Mouse (Mus musculus): ENCODE measurements around the gene Xlr4c. TPM values are rescaled to one million over a fixed set of nuclear protein-coding genes. Genes with fewer than 3 reads are reported as not detected.
"Not testable (repeated sequence)": the region's sequence is repeated elsewhere in the genome, so short reads cannot be mapped to it uniquely, and the experiment has no call there.

Gene Xlr4c
- total RNA-seq (2021) = not detected
- long read RNA-seq, experiment 1 = 0 reads
- long read RNA-seq, experiment 2 = 0 reads

- not testable (repeated sequence) for H3K4me3 ChIP-seq; DNase-seq (ENCODE audit: low spot score in 2 of 2)
Measured at GRCm38 (mm10) chrX:73242821-73243325, at the start of gene Xlr4c. TSS of gene Xlr4c (minus strand) at chrX:73243130.

GRCm38 (mm10) chrX:73265270-73265669, 22.3 kb upstream of the Xlr4c start, which contains the start of gene Xlr3c:
TSS of gene Xlr3c (minus strand) at chrX:73265390.
- not testable (repeated sequence) for H3K4me3 ChIP-seq; H3K27ac ChIP-seq; DNase-seq (ENCODE audit: low spot score in 2 of 2)

More at GRCm38 (mm10) chrX:73242821-73243325, at the start of gene Xlr4c:
- H3K27ac ChIP-seq = not testable (repeated sequence)

- H3K4me3 ChIP-seq; H3K27ac ChIP-seq; DNase-seq (ENCODE audit: low spot score in 2 of 2): not testable (repeated sequence)
Measured at GRCm38 (mm10) chrX:73262428-73262827, 19.5 kb upstream of the Xlr4c start.

- DNase-seq (ENCODE audit: low spot score in 2 of 2) = no peak
- peak overlapping the region; percentile 69 for H3K4me3 ChIP-seq
- TF ChIP-seq CTCF (conservative IDR thresholded peaks at IDR 0.05) = no peak
- H3K27ac ChIP-seq = peak overlapping the region; percentile 96; the same call in 1 of the 2 replicates
Measured at GRCm38 (mm10) chrX:73229288-73229687, 13.6 kb downstream of the Xlr4c start.

- Histone ChIP-seq H3K4me3 (peak overlapping the region; percentile 69), H3K27ac (peak overlapping the region; percentile 96)
- no peak; the same call in 1 of the 2 replicates for TF ChIP-seq CTCF (conservative IDR thresholded peaks at IDR 0.05)
- peak; percentile 23 to 32 for DNase-seq (ENCODE audit: low spot score in 2 of 2)
Measured at GRCm38 (mm10) chrX:73228606-73229214, 14.2 kb downstream of the Xlr4c start.

- TF ChIP-seq CTCF (conservative IDR thresholded peaks at IDR 0.05) = no peak
- H3K27ac ChIP-seq = peak within 1 kb of the TSS; percentile 96
- H3K4me3 ChIP-seq = peak within 1 kb of the TSS; percentile 69
- peak; percentile 64 to 66 for DNase-seq (ENCODE audit: low spot score in 2 of 2)
Measured at GRCm38 (mm10) chrX:73227914-73228605, 14.9 kb downstream of the Xlr4c start, which contains the start of gene F8a. TSS of gene F8a (plus strand) at chrX:73228291.

- DNase-seq (ENCODE audit: low spot score in 2 of 2) = no peak
- no peak overlapping the region for H3K4me3 ChIP-seq
- no peak for TF ChIP-seq CTCF (conservative IDR thresholded peaks at IDR 0.05)
- no peak overlapping the region for H3K27ac ChIP-seq
Measured at GRCm38 (mm10) chrX:73225365-73225764, 17.6 kb downstream of the Xlr4c start.

- H3K4me3 ChIP-seq; DNase-seq (ENCODE audit: low spot score in 2 of 2); H3K27ac ChIP-seq: not testable (repeated sequence)
Measured at GRCm38 (mm10) chrX:73213819-73214564, 28.9 kb downstream of the Xlr4c start, which contains the start of gene Xlr4b. TSS of gene Xlr4b (plus strand) at chrX:73214333.

GRCm38 (mm10) chrX:73191934-73192333, 51.0 kb downstream of the Xlr4c start, which contains the start of gene Xlr3b:
TSS of gene Xlr3b (plus strand) at chrX:73192207.
- not testable (repeated sequence) for H3K4me3 ChIP-seq; H3K27ac ChIP-seq; DNase-seq (ENCODE audit: low spot score in 2 of 2)

Other genes with a start within 250 kb of the Xlr4c start
- gene Pnma5, start 206.0 kb downstream of the Xlr4c start, total RNA-seq (2021) = under 1 TPM in 1 of 2 experiments, not detected in 1; 0.54 TPM
- gene Pnma3, start 178.3 kb downstream of the Xlr4c start, total RNA-seq (2021) = 10 to 100 TPM; 20.3 to 23.3 TPM
- not detected for gene Xlr4a, start 160.7 kb downstream of the Xlr4c start, total RNA-seq (2021)
- gene Xlr3a, start 146.0 kb downstream of the Xlr4c start, total RNA-seq (2021) = 1 to 10 TPM in 1 of 2 experiments, not detected in 1; 1.7 TPM
- 1 to 10 TPM; 2.9 to 3.1 TPM for gene Gm14685, start 126.1 kb downstream of the Xlr4c start, total RNA-seq (2021)
- not detected for gene Xlr5b, start 94.3 kb downstream of the Xlr4c start, total RNA-seq (2021)
- gene DXBay18, start 93.7 kb downstream of the Xlr4c start, total RNA-seq (2021) = under 1 TPM in 1 of 2 experiments, not detected in 1; 0.91 TPM
- not detected for gene Spin2d, start 66.1 kb downstream of the Xlr4c start, total RNA-seq (2021)
- 1 to 10 TPM in 1 of 2 experiments, under 1 TPM in 1; 0.15 to 1.7 TPM for gene Xlr3b, start 50.9 kb downstream of the Xlr4c start, total RNA-seq (2021)
- gene Xlr4b, start 28.8 kb downstream of the Xlr4c start, total RNA-seq (2021) = not detected
- gene F8a, start 14.8 kb downstream of the Xlr4c start, total RNA-seq (2021) = 10 to 100 TPM; 12.9 to 14.0 TPM
- not detected for gene Xlr3c, start 22.3 kb upstream of the Xlr4c start, total RNA-seq (2021)
- not detected for gene Xlr5a, start 49.8 kb upstream of the Xlr4c start, total RNA-seq (2021)
- not detected for gene Xlr5c, start 49.8 kb upstream of the Xlr4c start, total RNA-seq (2021)
- not detected for gene Gm45015, start 93.7 kb upstream of the Xlr4c start, total RNA-seq (2021)
- 10 to 100 TPM; 11.0 to 11.9 TPM for gene Zfp275, start 99.5 kb upstream of the Xlr4c start, total RNA-seq (2021)
- gene Gm18336, start 155.6 kb upstream of the Xlr4c start, total RNA-seq (2021) = not detected
- gene Zfp92, start 168.0 kb upstream of the Xlr4c start, total RNA-seq (2021) = 1 to 10 TPM; 2.8 TPM
- not detected for gene Trex2, start 192.2 kb upstream of the Xlr4c start, total RNA-seq (2021)
- gene Haus7, start 215.9 kb upstream of the Xlr4c start, total RNA-seq (2021) = 10 to 100 TPM in 1 of 2 experiments, 1 to 10 TPM in 1; 8.1 to 11.1 TPM
- 10 to 100 TPM; 15.9 to 19.3 TPM for gene Bgn, start 240.5 kb upstream of the Xlr4c start, total RNA-seq (2021)